8 mouse cellular contexts compared by ENCODE assay signal in genomic region chr1:138843361-138844091, GRCm38 (mm10). TPM values are rescaled to one million over a fixed set of nuclear protein-coding genes. Genes with fewer than 3 reads are reported as not detected.
DNase-seq lines count a peak whose midpoint lies in the region; ATAC-seq lines count a peak whose summit lies in the region.

No protein-coding gene starts in this region.

- H3K4me2 ChIP-seq in lung, embryonic 16.5 days (ENCODE audit: low read depth, low read length) = peak overlapping the region; percentile 66
- peak overlapping the region; percentile 68 for H3K4me2 ChIP-seq in heart, embryonic 16.5 days (ENCODE audit: low read depth, low read length)
- H3K4me2 ChIP-seq in liver, embryonic 16.5 days (ENCODE audit: low read depth, low read length) = peak overlapping the region; percentile 39

- no peak for DNase-seq in lung, postnatal 14 days
- peak; percentile 60 for DNase-seq in splenic B cell, adult 2 months (ENCODE audit: low read depth, low spot score)
- DNase-seq in adrenal gland, postnatal 4 days (ENCODE audit: low spot score in 2 of 2) = no peak
- DNase-seq in lung, postnatal 36 days = no peak

- peaks cover 81% of the 10 kb centered on the region for H3K27me3 ChIP-seq in lung, embryonic 16.5 days (ENCODE audit: control insufficient read depth, insufficient read depth, low read depth, low read length)
- H3K27me3 ChIP-seq in heart, embryonic 16.5 days (ENCODE audit: control insufficient read depth, insufficient read depth, low read length) = peaks cover 57% of the 10 kb centered on the region
- H3K27me3 ChIP-seq in liver, embryonic 16.5 days (ENCODE audit: control insufficient read depth, insufficient read depth, low read depth, low read length) = peaks cover 99% of the 10 kb centered on the region
- H3K27me3 ChIP-seq in splenic B cell, adult 2 months (ENCODE audit: control insufficient read depth, insufficient read depth, low read length, poor library complexity, severe bottlenecking) = peaks cover 4% of the 10 kb centered on the region

- ATAC-seq in lung, embryonic 16.5 days (ENCODE audit: low read depth) = no peak
- ATAC-seq in heart, embryonic 16.5 days (replicated peaks; ENCODE audit: extremely low read depth, insufficient read depth, low FRiP score) = no peak
- ATAC-seq in liver, embryonic 16.5 days (ENCODE audit: low read depth) = no peak

- H3K27ac ChIP-seq in lung, embryonic 16.5 days (ENCODE audit: low read length) = no peak overlapping the region
- no peak overlapping the region for H3K27ac ChIP-seq in brown adipose tissue, adult 24 weeks (replicated peaks; ENCODE audit: low read depth, low read length)
- H3K27ac ChIP-seq in heart, embryonic 16.5 days (ENCODE audit: low read length) = no peak overlapping the region
- H3K27ac ChIP-seq in liver, embryonic 16.5 days (ENCODE audit: low read length) = no peak overlapping the region

- WGBS in lung, embryonic 16.5 days = under 1% methylated on average over 35 of the region's 35 CpGs
- WGBS in heart, embryonic 16.5 days = under 1% methylated on average over 35 of the region's 35 CpGs
- under 1% methylated on average over 35 of the region's 35 CpGs for WGBS in liver, embryonic 16.5 days (ENCODE audit: insufficient replicate concordance)

- no peaks in the 10 kb centered on the region for H3K9me3 ChIP-seq in lung, embryonic 16.5 days (ENCODE audit: control insufficient read depth, low read length)
- no peaks in the 10 kb centered on the region for H3K9me3 ChIP-seq in heart, embryonic 16.5 days (replicated peaks; ENCODE audit: control insufficient read depth, low read length)
- H3K9me3 ChIP-seq in liver, embryonic 16.5 days (replicated peaks; ENCODE audit: control insufficient read depth, low read length) = no peaks in the 10 kb centered on the region

- no peaks in the 10 kb centered on the region for H3K36me3 ChIP-seq in lung, embryonic 16.5 days (ENCODE audit: control insufficient read depth, insufficient read depth, low read length)
- H3K36me3 ChIP-seq in heart, embryonic 16.5 days (ENCODE audit: control insufficient read depth, insufficient read depth) = no peaks in the 10 kb centered on the region
- no peaks in the 10 kb centered on the region for H3K36me3 ChIP-seq in liver, embryonic 16.5 days (ENCODE audit: control insufficient read depth, insufficient read depth)
- H3K36me3 ChIP-seq in splenic B cell, adult 2 months (ENCODE audit: control insufficient read depth, insufficient read depth, low read length, poor library complexity, severe bottlenecking) = no peaks in the 10 kb centered on the region

- peaks cover 21% of the 10 kb centered on the region for H3K4me1 ChIP-seq in lung, embryonic 16.5 days (replicated peaks; ENCODE audit: control insufficient read depth, insufficient read depth, low read length)
- H3K4me1 ChIP-seq in brown adipose tissue, adult 24 weeks (ENCODE audit: control insufficient read depth, insufficient read depth, insufficient read length, low read length) = 0 out of 2 replicates have a peak, but pooled peaks cover 7% of the 10 kb centered on the region
- peaks cover 30% of the 10 kb centered on the region for H3K4me1 ChIP-seq in heart, embryonic 16.5 days (ENCODE audit: control insufficient read depth, insufficient read depth, low read length)
- H3K4me1 ChIP-seq in liver, embryonic 16.5 days (ENCODE audit: control insufficient read depth, low read depth, low read length) = peaks cover 6% of the 10 kb centered on the region

- peak overlapping the region; percentile 39; the same call in 1 of the 2 replicates for H3K9ac ChIP-seq in lung, embryonic 16.5 days (ENCODE audit: low read length)
- H3K9ac ChIP-seq in heart, embryonic 16.5 days (ENCODE audit: low read length) = peak overlapping the region; percentile 39
- H3K9ac ChIP-seq in liver, embryonic 16.5 days (ENCODE audit: low read depth, low read length) = no peak overlapping the region

- peak overlapping the region; percentile 38 for H3K4me3 ChIP-seq in lung, embryonic 16.5 days (ENCODE audit: low read length)
- H3K4me3 ChIP-seq in brown adipose tissue, adult 24 weeks (ENCODE audit: insufficient read depth, low read depth, low read length) = peak overlapping the region; percentile 34
- H3K4me3 ChIP-seq in heart, embryonic 16.5 days (ENCODE audit: low read length) = peak overlapping the region; percentile 51
- peak overlapping the region; percentile 27 for H3K4me3 ChIP-seq in liver, embryonic 16.5 days (ENCODE audit: low read depth, low read length)

RNA-seq across cellular contexts. Expression of gene Lhx9, which starts 4.9 kb away (rescaled TPM):
- polyA plus RNA-seq in lung, embryonic 16.5 days (2015; fragmentation: Nextera tagmentation; extraction: Ambion mirVana) = 0.14 TPM in 1 of 2 replicates, not detected in the other
- polyA plus RNA-seq in brown adipose tissue, adult 24 weeks (2012; ENCODE audit: insufficient read depth, insufficient read length, missing spikeins) = not detected in 2 replicates
- polyA plus RNA-seq in heart, embryonic 16.5 days (2015; fragmentation: Nextera tagmentation; extraction: Ambion mirVana) = 0.14 and 0.25 TPM in 2 replicates
- polyA plus RNA-seq in liver, embryonic 16.5 days (2015; fragmentation: Nextera tagmentation; extraction: Ambion mirVana) = 0.02 TPM in 1 of 2 replicates, not detected in the other
- 1 to 10 TPM in 1 of 2 experiments, under 1 TPM in 1; 0.31 to 1.1 TPM for total RNA-seq in adrenal gland, postnatal 4 days (2021)

RNA-seq across cellular contexts. Expression of gene 2310009B15Rik, which starts 13.1 kb away (rescaled TPM):
- 48.1 and 53.7 TPM in 2 replicates for polyA plus RNA-seq in lung, embryonic 16.5 days (2015; fragmentation: Nextera tagmentation; extraction: Ambion mirVana)
- 18.4 and 24.5 TPM in 2 replicates for polyA plus RNA-seq in brown adipose tissue, adult 24 weeks (2012; ENCODE audit: insufficient read depth, insufficient read length, missing spikeins)
- 26.8 and 29.4 TPM in 2 replicates for polyA plus RNA-seq in heart, embryonic 16.5 days (2015; fragmentation: Nextera tagmentation; extraction: Ambion mirVana)
- 8.7 and 11.8 TPM in 2 replicates for polyA plus RNA-seq in liver, embryonic 16.5 days (2015; fragmentation: Nextera tagmentation; extraction: Ambion mirVana)
- 10 to 100 TPM; 28.9 to 29.2 TPM for total RNA-seq in adrenal gland, postnatal 4 days (2021)
